Mouse (Mus musculus): Measurements from ENCODE around the gene Mdk.

The Mdk gene

GRCm38 (mm10) chr2:91932737-91933350 is 747 bp upstream of the Mdk start:
- DNase-seq (ENCODE audit: low spot score): no peak

- DNase-seq (ENCODE audit: low spot score): no peak
These were observed 553 bp downstream of the Mdk start for GRCm38 (mm10) chr2:91931328-91932159.

- no peak for DNase-seq (ENCODE audit: low spot score)
These were observed 1.3 kb downstream of the Mdk start for GRCm38 (mm10) chr2:91930761-91931291.

GRCm38 (mm10) chr2:91929936-91930335 is 2.2 kb downstream of the Mdk start:
- no peak for DNase-seq (ENCODE audit: low spot score)

GRCm38 (mm10) chr2:91929455-91929854 is 2.6 kb downstream of the Mdk start:
- no peak for DNase-seq (ENCODE audit: low spot score)

- DNase-seq (ENCODE audit: low spot score): no peak
These were observed 3.4 kb downstream of the Mdk start for GRCm38 (mm10) chr2:91928534-91929350.

- DNase-seq (ENCODE audit: low spot score): no peak
These were observed 4.1 kb downstream of the Mdk start for GRCm38 (mm10) chr2:91927826-91928533.

GRCm38 (mm10) chr2:91926949-91927348 is 5.1 kb downstream of the Mdk start, which contains the start of gene Chrm4:
Gene Chrm4, plus strand, starts transcription at chr2:91927249.
- DNase-seq (ENCODE audit: low spot score): no peak

GRCm38 (mm10) chr2:91925442-91925841 is 6.7 kb downstream of the Mdk start:
- DNase-seq (ENCODE audit: low spot score): no peak

- DNase-seq (ENCODE audit: low spot score): no peak
These were observed 7.4 kb downstream of the Mdk start for GRCm38 (mm10) chr2:91924726-91925125.

GRCm38 (mm10) chr2:91923415-91924337 is 8.4 kb downstream of the Mdk start:
- no peak for DNase-seq (ENCODE audit: low spot score)

GRCm38 (mm10) chr2:91922586-91923414 is 9.3 kb downstream of the Mdk start:
- DNase-seq (ENCODE audit: low spot score): no peak

- DNase-seq (ENCODE audit: low spot score): no peak
These were observed 10.1 kb downstream of the Mdk start for GRCm38 (mm10) chr2:91921790-91922570.

- DNase-seq (ENCODE audit: low spot score): no peak
These were observed 10.8 kb downstream of the Mdk start for GRCm38 (mm10) chr2:91921181-91921789.

GRCm38 (mm10) chr2:91920130-91920529 is 12.0 kb downstream of the Mdk start:
- DNase-seq (ENCODE audit: low spot score): no peak

- no peak for DNase-seq (ENCODE audit: low spot score)
These were observed 15.0 kb downstream of the Mdk start for GRCm38 (mm10) chr2:91917096-91917495.

GRCm38 (mm10) chr2:91916346-91916977 is 15.6 kb downstream of the Mdk start:
- DNase-seq (ENCODE audit: low spot score): no peak
